Mouse (Mus musculus) embryo, embryonic 11 days (tissue): Measurements from ENCODE around the gene Cdh23.
A peak's percentile ranks its signal among the peaks of the same experiment; 100 is the strongest.

Experiments used
- DNase-seq: peaks from one replicate; pipeline ENCODE4 v3.0.0-alpha.2; 2015

Gene Cdh23

DNA sequence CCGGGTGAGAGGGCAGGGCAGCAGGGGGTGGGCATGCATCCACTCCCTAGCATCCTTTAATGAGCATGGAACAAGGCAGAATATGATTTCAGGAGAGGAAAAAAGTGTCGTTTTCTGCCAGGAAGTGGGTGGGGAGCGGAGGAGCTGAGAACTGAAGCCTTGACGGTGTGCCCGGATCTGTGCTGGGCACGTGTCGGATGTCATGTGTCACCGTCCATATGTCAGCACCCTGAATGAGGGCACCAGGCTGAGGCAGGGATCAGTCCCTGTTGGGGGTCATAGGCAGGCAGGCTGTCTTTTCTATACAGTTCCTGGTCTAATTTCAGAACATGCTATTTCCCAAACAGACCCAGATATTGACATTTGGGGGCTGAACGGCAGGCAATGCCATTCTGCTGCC is 61.9 kb downstream of the Cdh23 start:
- no peak for DNase-seq

- no peak for DNase-seq
These were observed 70.2 kb downstream of the Cdh23 start for GRCm38 (mm10) chr10:60626086-60626485.

DNA sequence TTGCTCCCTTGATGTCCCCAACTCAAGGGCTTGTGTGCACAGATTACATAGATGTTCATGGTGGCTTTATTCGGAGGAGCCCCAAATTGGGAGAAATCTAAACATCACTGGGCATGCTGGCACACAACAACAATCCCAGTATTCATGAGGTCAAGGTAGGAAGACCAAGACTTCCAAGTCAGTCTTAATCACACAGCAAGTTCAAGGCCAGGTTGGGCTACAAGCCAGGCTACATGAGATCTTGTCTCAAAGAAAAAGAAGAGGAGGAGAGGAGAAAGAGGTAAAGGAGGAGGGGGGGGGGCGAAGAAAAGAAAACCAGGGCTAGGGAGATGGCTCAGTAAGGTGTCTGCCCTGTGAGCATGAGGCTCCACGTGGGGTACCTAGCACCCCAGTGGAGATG is 70.8 kb downstream of the Cdh23 start:
- no peak for DNase-seq

DNA sequence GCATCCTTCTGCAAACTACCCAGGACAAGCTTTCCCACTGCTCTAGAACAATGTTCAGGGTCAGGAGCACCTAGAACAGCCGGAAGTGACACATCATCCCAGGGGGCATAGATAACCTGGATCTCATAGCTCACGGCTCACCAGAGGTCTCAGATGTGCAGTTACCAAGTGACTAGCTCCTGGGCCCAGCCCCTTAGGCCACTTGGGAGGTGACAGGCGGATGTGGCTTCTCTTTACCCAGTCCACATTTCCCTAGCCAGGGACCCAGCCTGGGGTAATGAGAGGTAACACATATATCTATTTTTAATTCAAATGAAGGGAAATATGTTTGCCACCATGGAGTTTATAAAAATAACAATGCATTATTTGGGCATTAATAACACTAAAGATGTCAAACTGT is 71.3 kb downstream of the Cdh23 start:
- no peak for DNase-seq

DNA sequence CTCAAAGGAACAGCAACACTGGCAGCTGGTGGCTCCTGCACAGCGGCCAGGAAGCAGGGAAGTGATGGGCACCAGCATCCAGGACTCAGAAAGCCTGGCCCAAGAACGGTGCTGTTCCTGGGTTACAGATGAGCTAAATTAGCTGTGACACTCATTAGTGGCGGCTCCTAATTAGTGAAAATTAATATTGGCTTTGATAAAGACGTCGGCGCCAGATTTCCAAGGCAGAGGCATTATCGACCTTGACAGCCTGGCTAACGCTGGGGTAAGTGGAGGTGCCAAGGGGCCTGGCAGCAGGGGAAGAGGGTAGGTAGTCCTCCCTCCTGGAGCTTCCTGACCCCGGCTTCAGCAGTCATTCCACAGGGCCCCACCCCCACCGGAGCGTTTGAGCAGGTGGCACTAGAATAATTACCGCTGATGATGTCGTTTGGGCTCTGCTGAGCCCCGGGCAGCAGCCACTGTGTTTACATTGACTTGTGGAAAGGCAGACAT is 72.0 kb downstream of the Cdh23 start:
- no peak for DNase-seq

GRCm38 (mm10) chr10:60622836-60623235 is 73.5 kb downstream of the Cdh23 start:
- no peak for DNase-seq

GRCm38 (mm10) chr10:60621470-60622170 is 74.7 kb downstream of the Cdh23 start:
- no peak for DNase-seq

DNA sequence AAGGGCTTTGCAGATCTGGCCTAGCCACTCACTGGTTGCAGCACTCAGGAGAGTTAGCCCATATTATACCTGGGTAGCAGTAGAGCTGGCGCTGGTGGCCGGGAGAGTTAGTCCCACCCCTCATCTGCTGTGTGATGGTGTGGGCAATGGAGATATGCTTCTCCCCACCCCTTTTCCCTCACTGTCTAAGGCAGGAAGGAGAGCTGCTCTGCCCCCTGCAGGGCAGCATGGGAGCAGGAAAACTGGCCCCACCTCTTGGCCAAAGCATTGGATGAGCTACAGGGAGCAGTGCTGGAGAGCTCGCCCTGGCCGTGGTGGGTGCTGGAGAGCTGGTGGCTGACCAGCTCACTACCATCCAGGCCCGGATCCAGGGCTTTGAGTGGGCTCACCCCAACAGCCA is 80.4 kb downstream of the Cdh23 start:
- no peak for DNase-seq

- DNase-seq: no peak
These were observed 83.4 kb downstream of the Cdh23 start for GRCm38 (mm10) chr10:60612893-60613292.

- no peak for DNase-seq
These were observed 89.1 kb downstream of the Cdh23 start for GRCm38 (mm10) chr10:60607166-60607565.

DNA sequence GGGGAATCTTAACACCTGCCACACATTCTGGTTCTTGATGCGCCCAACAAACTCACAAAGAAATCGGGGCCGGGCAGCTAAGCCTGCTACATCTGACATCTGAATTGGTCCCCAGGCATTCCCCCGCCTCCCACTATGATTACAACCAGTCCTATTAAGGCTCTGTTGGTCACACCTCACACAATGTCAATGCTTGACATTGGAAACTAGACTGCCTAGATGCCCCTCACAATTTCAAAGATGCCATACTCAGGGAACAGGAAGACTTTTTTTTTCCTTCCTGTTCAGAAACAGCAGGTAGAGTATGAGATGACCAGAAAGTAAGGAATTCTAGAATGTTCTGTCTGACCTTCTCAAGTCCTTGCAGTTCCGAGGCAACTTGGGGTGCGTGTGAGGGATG is 89.6 kb downstream of the Cdh23 start:
- no peak for DNase-seq

- DNase-seq: no peak
These were observed 94.1 kb downstream of the Cdh23 start for GRCm38 (mm10) chr10:60602235-60602634.

GRCm38 (mm10) chr10:60595166-60595565 is 101.1 kb downstream of the Cdh23 start:
- DNase-seq: no peak

DNA sequence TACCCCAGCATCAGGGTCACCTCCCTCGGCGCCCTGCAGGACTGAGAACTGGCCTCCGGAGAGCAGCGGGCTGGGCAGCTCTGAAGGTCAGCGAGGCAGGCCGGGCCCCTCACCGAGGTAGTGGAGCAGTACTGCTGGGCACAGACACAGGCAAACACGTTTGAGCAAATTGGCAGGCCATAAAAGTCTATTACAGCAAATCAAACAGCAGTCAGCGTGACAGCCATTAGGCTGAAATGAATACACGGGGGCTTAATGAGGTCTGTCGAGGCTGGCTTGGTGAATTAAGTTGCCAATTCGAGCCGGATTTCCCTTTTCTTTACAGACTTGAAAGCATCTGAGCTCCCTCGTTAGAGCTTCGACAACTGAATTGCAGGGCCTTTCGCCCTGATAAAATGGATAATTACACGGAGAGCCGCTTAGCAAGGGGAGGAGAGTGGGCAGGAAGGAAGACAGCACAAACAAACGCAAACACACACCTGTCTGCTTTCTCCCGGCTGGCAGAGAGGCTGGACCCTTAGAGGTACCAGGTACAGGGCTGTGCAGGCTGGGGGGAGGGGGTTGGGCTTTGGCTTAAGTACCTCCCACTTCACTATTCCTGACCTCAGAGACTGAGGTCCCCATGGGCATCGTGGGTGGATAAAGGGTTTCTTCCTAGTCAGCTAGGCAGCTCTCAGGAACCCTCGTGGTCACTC is 103.3 kb downstream of the Cdh23 start:
- DNase-seq: peak; percentile 53

GRCm38 (mm10) chr10:60591281-60591680 is 105.0 kb downstream of the Cdh23 start:
- DNase-seq: no peak

- no peak for DNase-seq
These were observed 106.0 kb downstream of the Cdh23 start for GRCm38 (mm10) chr10:60590241-60590640.

- DNase-seq: no peak
These were observed 110.6 kb downstream of the Cdh23 start for GRCm38 (mm10) chr10:60585691-60586090.

DNA sequence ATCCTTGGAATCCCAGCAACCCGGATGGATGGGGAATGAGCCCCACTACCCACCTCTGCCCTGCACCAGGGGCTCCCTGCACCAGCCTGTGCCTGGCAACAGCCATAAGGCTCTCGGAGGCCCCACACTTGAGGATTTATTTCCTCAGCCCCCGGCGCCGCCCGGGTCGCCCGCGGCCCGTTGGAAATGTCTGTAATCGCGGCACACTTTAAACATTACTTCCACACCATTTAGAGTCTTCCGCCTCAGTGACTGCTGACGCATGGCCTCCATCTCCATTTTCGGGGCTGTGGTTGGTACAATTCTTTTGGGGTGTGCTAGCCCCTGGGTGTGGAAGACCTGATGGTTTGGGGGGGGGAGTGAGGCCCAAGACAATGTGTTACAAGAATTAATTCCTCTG is 113.3 kb downstream of the Cdh23 start:
- DNase-seq: peak; percentile 40

GRCm38 (mm10) chr10:60580666-60581065 is 115.6 kb downstream of the Cdh23 start:
- DNase-seq: no peak

- DNase-seq: no peak
These were observed 117.4 kb downstream of the Cdh23 start for GRCm38 (mm10) chr10:60578738-60579538.

- no peak for DNase-seq
These were observed 118.2 kb downstream of the Cdh23 start for GRCm38 (mm10) chr10:60577920-60578737.

DNA sequence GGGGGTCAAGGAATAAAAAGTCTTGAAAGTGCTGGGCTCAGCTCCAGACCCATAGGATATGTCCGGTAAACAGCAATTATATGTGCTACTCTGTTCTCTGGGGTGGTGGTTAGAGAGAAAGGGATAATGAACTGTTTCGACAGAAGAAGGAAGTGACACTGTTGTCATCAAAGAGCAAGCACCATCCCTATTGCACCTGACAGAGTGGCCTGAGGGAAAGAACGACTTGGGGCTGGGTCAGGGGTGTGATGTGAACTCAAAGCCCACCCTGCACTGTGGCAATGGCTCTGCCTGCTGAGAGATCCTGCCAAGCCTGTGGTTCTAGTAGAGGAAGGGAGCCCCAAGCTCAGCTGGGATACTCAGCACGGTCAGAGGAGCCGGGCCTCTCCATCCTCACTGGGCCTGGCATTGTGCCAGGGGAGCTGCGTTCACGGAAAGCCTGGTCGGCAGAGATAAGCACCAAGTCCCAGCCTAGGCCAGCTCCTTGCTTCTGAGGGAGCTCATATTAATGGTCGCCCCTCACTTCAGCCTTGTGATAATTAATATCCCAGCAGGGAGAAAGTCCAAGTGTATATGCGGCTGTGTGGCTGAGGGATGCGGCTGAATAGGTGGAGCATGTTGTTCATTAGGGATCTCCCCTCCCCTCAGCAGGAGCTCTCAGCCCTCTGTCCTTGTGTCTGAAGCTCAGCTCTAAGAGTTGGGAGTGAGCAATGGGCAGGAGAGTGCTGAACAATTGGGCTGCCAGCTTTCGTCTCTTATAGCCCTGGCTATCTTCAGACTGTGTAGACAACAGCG is 119.0 kb downstream of the Cdh23 start:
- DNase-seq: no peak
